Mouse (Mus musculus) CH12.LX (cell line): ENCODE measurements at regions not wholly inside any gene's neighbourhood (a gene's known extent, or its start where the extent isn't known, plus 50 kb on each side); places are given as distances from the start of the nearest gene placed in this dataset.

Source experiments
- MAZ ChIP-seq: IDR thresholded peaks from 2 replicates; pipeline ENCODE4 v1.6.1; 2012; ENCODE audit warnings: low read depth, mild to moderate bottlenecking, inconsistent platforms, low read length, improper control_type of control experiment, moderate library complexity
- POLR2A ChIP-seq: IDR thresholded peaks from 2 replicates; pipeline ENCODE4 v1.6.1; 2011; ENCODE audit warnings: low read depth, mild to moderate bottlenecking, improper control_type of control experiment, low read length
- TCF12 ChIP-seq: IDR thresholded peaks from 2 replicates; pipeline ENCODE4 v1.6.1; 2014; ENCODE audit warnings: low read depth, mild to moderate bottlenecking, inconsistent platforms, low read length, improper control_type of control experiment
- USF1 ChIP-seq: IDR thresholded peaks from 2 replicates; pipeline ENCODE4 v1.6.1; 2014; ENCODE audit warnings: low read depth, mild to moderate bottlenecking, inconsistent platforms, low read length, improper control_type of control experiment
- ZC3H11A ChIP-seq: IDR thresholded peaks from 2 replicates; pipeline ENCODE4 v1.6.1; 2012; ENCODE audit warnings: low read depth, mild to moderate bottlenecking, inconsistent platforms, low read length, improper control_type of control experiment

DNA sequence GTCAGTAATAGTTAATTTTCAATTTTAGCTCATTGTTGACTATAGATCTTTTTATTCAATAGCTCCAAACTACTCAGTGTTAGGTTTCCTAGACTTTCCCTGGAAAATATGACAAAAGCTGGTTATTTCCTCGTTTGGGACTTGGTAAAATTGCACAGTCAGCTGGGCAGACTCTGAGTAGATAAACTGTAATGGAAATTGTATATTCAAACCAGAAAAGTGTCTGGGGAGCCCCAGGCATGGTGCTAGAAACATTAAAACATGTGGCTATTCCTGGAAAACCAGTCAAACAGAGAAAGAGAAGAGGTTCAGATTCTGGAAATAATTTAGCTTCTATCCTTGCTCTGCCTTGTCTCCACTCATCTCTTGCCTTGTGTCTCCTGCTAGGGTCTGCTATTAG, 66.4 kb upstream of the Cxxc4 start:
- no peak for TF ChIP-seq TCF12
- no peak for TF ChIP-seq USF1
- no peak for TF ChIP-seq POLR2A
- TF ChIP-seq MAZ, result no peak
- TF ChIP-seq ZC3H11A, result no peak
